Mouse (Mus musculus) midbrain, embryonic 11.5 days (tissue): ENCODE data around the gene Mxra8. TPM values are rescaled to one million over a fixed set of nuclear protein-coding genes. Genes with fewer than 3 reads are reported as not detected.

Experiments used
- ATAC-seq: fragments of 200-750 bp; cut with Nextera tagmentation; 2 replicates; pipeline ENCODE4 v1.8.0; 2017; ENCODE audit warnings: moderate TSS enrichment, moderate library complexity; ENCODE audit not compliant: low FRiP score
- DNase-seq: peaks from one replicate; pipeline ENCODE4 v3.0.0; 2015; ENCODE audit warnings: low spot score; ENCODE audit errors: missing footprints
- H3K27ac ChIP-seq: fragments of 300-500 bp; sonication (generic); 2 replicates; pipeline ENCODE4 v1.5.1; 2014; ENCODE audit warnings: low read depth, low read length
- H3K27me3 ChIP-seq: fragments of 300-500 bp; sonication (generic); 2 replicates; pipeline ENCODE4 v1.6.1; 2014; ENCODE audit warnings: mild to moderate bottlenecking, low read length, moderate library complexity, mixed read lengths; ENCODE audit not compliant: control insufficient read depth, insufficient read depth
- H3K36me3 ChIP-seq: fragments of 300-500 bp; sonication (generic); 2 replicates; pipeline ENCODE4 v1.6.1; 2014; ENCODE audit warnings: mild to moderate bottlenecking, low read length, moderate library complexity, mixed read lengths; ENCODE audit not compliant: control insufficient read depth, insufficient read depth
- H3K4me1 ChIP-seq: fragments of 300-500 bp; sonication (generic); 2 replicates; pipeline ENCODE4 v1.6.1; 2014; ENCODE audit warnings: low read length; ENCODE audit not compliant: control insufficient read depth, insufficient read depth
- H3K4me2 ChIP-seq: fragments of 300-500 bp; sonication (generic); 2 replicates; pipeline ENCODE4 v1.6.1; 2014; ENCODE audit warnings: mild to moderate bottlenecking, moderate library complexity
- H3K4me3 ChIP-seq: fragments of 300-500 bp; sonication (generic); 2 replicates; pipeline ENCODE4 v1.5.1; 2014; ENCODE audit warnings: low read depth, low read length
- H3K9ac ChIP-seq: fragments of 300-500 bp; sonication (generic); 2 replicates; pipeline ENCODE4 v1.6.1; 2014; ENCODE audit warnings: low read length
- H3K9me3 ChIP-seq: fragments of 300-500 bp; sonication (generic); 2 replicates; pipeline ENCODE4 v1.6.1; 2016; ENCODE audit warnings: low read length; ENCODE audit not compliant: control insufficient read depth
- WGBS: fragments of 180-500 bp; shearing (Covaris S2); extraction: QIAGEN DNeasy Blood & Tissue Kit; methylation state at CpG from one replicate; pipeline ENCODE4 v1.1.7; 2014; 5-methylcytosine and 5-hydroxymethylcytosine counted together
- polyA plus RNA-seq: library from polyadenylated mRNA; unstranded; fragments of >200 nt; fragmentation: Nextera tagmentation; extraction: Ambion mirVana; gene quantifications from 2 replicates; pipeline ENCODE4 v1.2.1, GENCODE M21; 2014

Gene Mxra8
- polyA plus RNA-seq, 1 experiment from 2014 or later: 41.9 TPM

DNA sequence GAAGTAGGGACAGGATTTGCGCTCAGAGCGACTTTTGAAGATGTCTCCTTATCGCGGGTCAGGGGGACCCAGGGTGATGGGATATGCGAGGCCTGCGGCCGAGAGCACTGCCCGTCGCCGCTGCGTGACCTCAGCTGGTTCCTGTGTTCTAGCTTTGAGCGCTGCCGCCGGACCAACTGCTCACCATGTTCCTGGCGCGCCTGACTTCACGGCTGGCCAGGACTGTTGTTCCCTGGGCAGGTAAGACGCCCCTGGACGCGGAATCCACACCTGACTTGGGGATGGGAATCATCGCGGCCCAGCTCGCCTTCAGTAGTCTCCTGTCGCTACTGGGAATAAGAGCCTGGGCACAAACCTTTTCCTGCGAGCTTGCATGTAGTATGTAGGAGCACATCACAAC is 7.6 kb upstream of the Mxra8 start:
- peak overlapping the region; percentile 87 for H3K4me3 ChIP-seq
- H3K4me1 ChIP-seq: peaks cover 8% of the 10 kb centered on the region
- peak overlapping the region; percentile 96 for H3K4me2 ChIP-seq
- no peaks in the 10 kb centered on the region for H3K9me3 ChIP-seq
- 2% methylated on average over 25 of the region's 25 CpGs for WGBS
- H3K9ac ChIP-seq: peak overlapping the region; percentile 90
- no peaks in the 10 kb centered on the region for H3K27me3 ChIP-seq
- ATAC-seq (no peak; the same call in 1 of the 2 replicates), DNase-seq (no peak)
- H3K36me3 ChIP-seq: peaks cover 7% of the 10 kb centered on the region; the same call in 1 of the 2 replicates
- peak overlapping the region; percentile 58; the same call in 1 of the 2 replicates for H3K27ac ChIP-seq

GRCm38 (mm10) chr4:155832321-155832720 is 7.2 kb upstream of the Mxra8 start:
- no peak for DNase-seq
- 55% methylated on average over 10 of the region's 10 CpGs for whole genome bisulfite sequencing
- Histone ChIP-seq H3K9me3 (no peaks in the 10 kb centered on the region), H3K4me1 (peaks cover 8% of the 10 kb centered on the region), H3K27ac (no peak overlapping the region), H3K4me2 (peak overlapping the region; percentile 96), H3K9ac (peak overlapping the region; percentile 90), H3K36me3 (peaks cover 7% of the 10 kb centered on the region; the same call in 1 of the 2 replicates), H3K4me3 (peak overlapping the region; percentile 87), H3K27me3 (no peaks in the 10 kb centered on the region)
- no peak for ATAC-seq

- no peak overlapping the region for H3K9ac ChIP-seq
- no peak for DNase-seq
- H3K27ac ChIP-seq: no peak overlapping the region
- peaks cover 8% of the 10 kb centered on the region for H3K4me1 ChIP-seq
- no peak for ATAC-seq
- no peaks in the 10 kb centered on the region for H3K9me3 ChIP-seq
- 86% methylated on average over 4 of the region's 4 CpGs for WGBS
- peaks cover 3% of the 10 kb centered on the region; the same call in 1 of the 2 replicates for H3K36me3 ChIP-seq
- H3K27me3 ChIP-seq: no peaks in the 10 kb centered on the region
- H3K4me3 ChIP-seq: no peak overlapping the region
- no peak overlapping the region for H3K4me2 ChIP-seq
These were observed 6.2 kb upstream of the Mxra8 start for GRCm38 (mm10) chr4:155833234-155833633.

DNA sequence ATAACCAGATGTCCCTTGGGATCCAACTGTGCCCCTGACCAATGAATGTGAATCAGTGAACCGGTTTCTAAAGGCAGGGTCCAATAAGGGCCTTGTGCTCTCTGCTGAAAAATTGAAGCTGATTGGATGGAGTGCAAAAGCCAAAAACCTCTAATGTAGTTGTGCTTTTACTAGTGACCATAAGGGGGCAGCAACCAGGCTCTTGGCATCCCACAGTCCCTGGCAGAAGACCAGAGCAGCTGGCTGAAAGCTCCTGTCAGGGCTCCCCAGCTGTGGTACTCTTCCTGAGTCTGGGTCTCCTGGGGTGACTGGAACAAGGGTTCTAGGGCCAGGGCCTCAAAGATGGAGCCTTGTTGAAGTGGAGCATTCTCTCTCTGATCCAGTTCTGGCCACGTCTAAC is 5.6 kb upstream of the Mxra8 start:
- Histone ChIP-seq H3K9ac (no peak overlapping the region), H3K9me3 (no peaks in the 10 kb centered on the region), H3K4me3 (no peak overlapping the region), H3K27ac (no peak overlapping the region), H3K27me3 (no peaks in the 10 kb centered on the region), H3K4me1 (peaks cover 8% of the 10 kb centered on the region), H3K4me2 (no peak overlapping the region), H3K36me3 (peaks cover 3% of the 10 kb centered on the region; the same call in 1 of the 2 replicates)
- 47% methylated on average over 2 of the region's 2 CpGs for WGBS
- DNase-seq: peak; percentile 93
- peak; percentile 20; the same call in 1 of the 2 replicates for ATAC-seq

DNA sequence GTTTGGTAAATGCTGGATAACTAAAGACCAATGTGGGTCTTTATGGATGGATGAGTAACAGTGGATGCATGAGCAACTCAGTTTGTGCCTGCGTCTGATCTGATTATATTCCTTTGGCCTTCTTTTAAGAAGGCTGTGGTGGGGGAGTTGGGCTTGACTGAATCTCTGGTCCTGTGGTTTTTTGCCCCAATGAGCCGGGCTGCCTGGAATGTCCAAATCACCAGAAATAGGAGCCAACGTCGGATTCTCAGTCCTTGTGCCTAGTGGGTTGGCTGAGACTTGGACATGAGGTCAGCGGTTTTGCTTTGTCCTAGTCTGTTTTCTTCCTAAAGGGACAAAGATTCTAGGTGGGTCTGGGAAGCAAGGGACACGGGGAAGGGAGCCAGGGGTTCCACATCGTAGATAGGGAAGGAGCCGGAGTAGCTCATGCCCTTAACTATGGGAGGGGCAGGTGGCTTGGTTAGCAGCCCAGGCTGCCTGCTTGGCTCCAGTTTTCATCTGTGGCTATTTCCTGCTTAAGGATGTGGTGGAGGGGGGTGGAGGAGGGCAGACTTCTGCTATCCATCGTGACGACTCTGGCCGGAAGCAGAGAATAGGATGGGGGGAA is 2.0 kb upstream of the Mxra8 start:
- H3K9ac ChIP-seq: no peak overlapping the region
- no peak for DNase-seq
- WGBS: 86% methylated on average over 11 of the region's 11 CpGs
- H3K27me3 ChIP-seq: peaks cover 7% of the 10 kb centered on the region; the same call in 1 of the 2 replicates
- no peak overlapping the region for H3K4me3 ChIP-seq
- H3K4me1 ChIP-seq: peaks cover 23% of the 10 kb centered on the region
- ATAC-seq: no peak
- H3K27ac ChIP-seq: no peak overlapping the region
- H3K9me3 ChIP-seq: no peaks in the 10 kb centered on the region
- H3K4me2 ChIP-seq: no peak overlapping the region
- H3K36me3 ChIP-seq: peaks cover 3% of the 10 kb centered on the region; the same call in 1 of the 2 replicates

GRCm38 (mm10) chr4:155838187-155839153 is 1.0 kb upstream of the Mxra8 start:
- Histone ChIP-seq H3K27ac (no peak overlapping the region), H3K4me1 (peaks cover 22% of the 10 kb centered on the region), H3K9ac (no peak overlapping the region; the same call in 1 of the 2 replicates), H3K27me3 (peaks cover 7% of the 10 kb centered on the region; the same call in 1 of the 2 replicates), H3K9me3 (no peaks in the 10 kb centered on the region), H3K4me2 (no peak overlapping the region), H3K36me3 (no peaks in the 10 kb centered on the region), H3K4me3 (no peak overlapping the region)
- WGBS: 59% methylated on average over 8 of the region's 8 CpGs
- no peak for ATAC-seq
- DNase-seq: no peak

GRCm38 (mm10) chr4:155840076-155841002 is 859 bp downstream of the Mxra8 start:
- whole genome bisulfite sequencing: 9% methylated on average over 8 of the region's 8 CpGs
- DNase-seq: peak; percentile 90
- H3K27ac ChIP-seq: peak overlapping the region; percentile 48; the same call in 1 of the 2 replicates
- peaks cover 22% of the 10 kb centered on the region for H3K4me1 ChIP-seq
- ATAC-seq: peak; percentile 9
- H3K27me3 ChIP-seq: peaks cover 7% of the 10 kb centered on the region; the same call in 1 of the 2 replicates
- H3K9me3 ChIP-seq: no peaks in the 10 kb centered on the region
- peak overlapping the region; percentile 73 for H3K9ac ChIP-seq
- H3K4me2 ChIP-seq: peak overlapping the region; percentile 76
- peak overlapping the region; percentile 39 for H3K4me3 ChIP-seq
- no peaks in the 10 kb centered on the region for H3K36me3 ChIP-seq

- no peaks in the 10 kb centered on the region for H3K36me3 ChIP-seq
- H3K4me3 ChIP-seq: peak overlapping the region; percentile 39
These were observed 1.5 kb downstream of the Mxra8 start for GRCm38 (mm10) chr4:155841003-155841454.

More at GRCm38 (mm10) chr4:155841003-155841454, 1.5 kb downstream of the Mxra8 start:
- Histone ChIP-seq H3K4me1 (peaks cover 22% of the 10 kb centered on the region), H3K4me2 (peak overlapping the region; percentile 76), H3K9ac (peak overlapping the region; percentile 73), H3K27ac (no peak overlapping the region), H3K27me3 (peaks cover 7% of the 10 kb centered on the region; the same call in 1 of the 2 replicates), H3K9me3 (no peaks in the 10 kb centered on the region)
- WGBS: under 1% methylated on average over 32 of the region's 32 CpGs
- ATAC-seq (peak; percentile 54), DNase-seq (peak; percentile 92)
